ENCODE assay signal across 8 mouse cellular contexts in the genomic region with DNA sequence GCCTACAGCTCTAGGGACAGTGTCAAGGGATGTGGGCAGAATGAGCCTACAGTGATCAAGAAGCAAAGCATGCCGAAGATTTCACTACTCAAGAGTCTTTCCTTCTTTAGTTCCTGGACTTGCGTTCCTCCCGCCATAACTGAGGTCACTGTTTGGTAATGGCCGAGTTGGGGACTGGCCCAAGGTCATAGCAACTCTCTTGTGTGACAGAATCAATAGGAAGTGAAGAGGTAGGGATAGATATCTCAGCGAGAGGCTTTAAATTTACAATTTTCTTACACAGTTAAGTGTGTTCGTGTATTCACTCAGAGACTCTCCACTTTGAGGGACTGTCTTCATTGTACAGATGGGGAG. TPM values are rescaled to one million over a fixed set of nuclear protein-coding genes. Genes with fewer than 3 reads are reported as not detected.
A peak's percentile ranks its signal among the peaks of the same experiment; 100 is the strongest.
DNase-seq lines count a peak whose midpoint lies in the region; ATAC-seq and TF ChIP-seq lines count a peak whose summit lies in the region.

No protein-coding gene starts in this region.

- intact Hi-C loops in left cerebral cortex, postnatal 25 days (cut with DNase I): loop anchor here (2.0 kb wide), 1 partner anchor 66 kb away; a partner anchor contains a TSS

- TF ChIP-seq CTCF in intestine, postnatal 0 days (IDR thresholded peaks at IDR 0.05; ENCODE audit: low read depth): no peak

- no peak for DNase-seq in lung, postnatal 4 days
- DNase-seq in thymus, postnatal 14 days: no peak
- no peak for DNase-seq in cerebellum, adult 8-10 months
- no peak for DNase-seq in left cerebral cortex, postnatal 25 days (ENCODE audit: low spot score in 2 of 2)

- H3K9ac ChIP-seq in lung, embryonic 15.5 days: peak overlapping the region; percentile 65
- H3K9ac ChIP-seq in embryonic facial prominence, embryonic 13.5 days: peak overlapping the region; percentile 81
- H3K9ac ChIP-seq in intestine, postnatal 0 days (ENCODE audit: low read depth, low read length): peak overlapping the region; percentile 71
- peak overlapping the region; percentile 46 for H3K9ac ChIP-seq in neural tube, embryonic 14.5 days (replicated peaks; ENCODE audit: low read depth, low read length)

- peak overlapping the region; percentile 69 for H3K4me2 ChIP-seq in lung, embryonic 15.5 days
- peak overlapping the region; percentile 83 for H3K4me2 ChIP-seq in embryonic facial prominence, embryonic 13.5 days
- H3K4me2 ChIP-seq in intestine, postnatal 0 days (replicated peaks; ENCODE audit: low read depth): peak overlapping the region; percentile 81
- H3K4me2 ChIP-seq in neural tube, embryonic 14.5 days (ENCODE audit: low read depth, low read length): peak overlapping the region; percentile 75

- peaks cover 6% of the 10 kb centered on the region; the same call in 1 of the 2 replicates for H3K36me3 ChIP-seq in lung, embryonic 15.5 days
- H3K36me3 ChIP-seq in embryonic facial prominence, embryonic 13.5 days: peaks cover 8% of the 10 kb centered on the region
- H3K36me3 ChIP-seq in intestine, postnatal 0 days (ENCODE audit: control insufficient read depth, insufficient read depth): peaks cover 13% of the 10 kb centered on the region; the same call in 1 of the 2 replicates
- no peaks in the 10 kb centered on the region for H3K36me3 ChIP-seq in neural tube, embryonic 14.5 days (ENCODE audit: control insufficient read depth, insufficient read depth, low read length)

- whole genome bisulfite sequencing in lung, embryonic 15.5 days: 30% methylated on average over 6 of the region's 6 CpGs
- 46% methylated on average over 6 of the region's 6 CpGs for WGBS in embryonic facial prominence, embryonic 13.5 days
- 25% methylated on average over 6 of the region's 6 CpGs for WGBS in intestine, postnatal 0 days
- 46% methylated on average over 6 of the region's 6 CpGs for WGBS in neural tube, embryonic 14.5 days

- H3K27ac ChIP-seq in lung, embryonic 15.5 days: peak overlapping the region; percentile 88
- H3K27ac ChIP-seq in embryonic facial prominence, embryonic 13.5 days: peak overlapping the region; percentile 81
- H3K27ac ChIP-seq in intestine, postnatal 0 days (ENCODE audit: low read depth, low read length): peak overlapping the region; percentile 65
- peak overlapping the region; percentile 40; the same call in 1 of the 2 replicates for H3K27ac ChIP-seq in neural tube, embryonic 14.5 days (ENCODE audit: low read depth, low read length)

- peak overlapping the region; percentile 62 for H3K4me3 ChIP-seq in lung, embryonic 15.5 days
- peak overlapping the region; percentile 69 for H3K4me3 ChIP-seq in embryonic facial prominence, embryonic 13.5 days
- peak overlapping the region; percentile 63 for H3K4me3 ChIP-seq in intestine, postnatal 0 days (ENCODE audit: low read depth, low read length)
- peak overlapping the region; percentile 44 for H3K4me3 ChIP-seq in neural tube, embryonic 14.5 days (ENCODE audit: low read depth, low read length)

- no peaks in the 10 kb centered on the region for H3K27me3 ChIP-seq in lung, embryonic 15.5 days
- no peaks in the 10 kb centered on the region for H3K27me3 ChIP-seq in embryonic facial prominence, embryonic 13.5 days
- no peaks in the 10 kb centered on the region for H3K27me3 ChIP-seq in intestine, postnatal 0 days (replicated peaks; ENCODE audit: control insufficient read depth, insufficient read depth, low read length)
- H3K27me3 ChIP-seq in neural tube, embryonic 14.5 days (ENCODE audit: control insufficient read depth, insufficient read depth, low read length): no peaks in the 10 kb centered on the region

- ATAC-seq in lung, embryonic 15.5 days (ENCODE audit: borderline replicate concordance, extremely low read depth, low FRiP score, low TSS enrichment): no peak
- no peak for ATAC-seq in embryonic facial prominence, embryonic 13.5 days (ENCODE audit: insufficient number of reproducible peaks, insufficient read depth, low FRiP score, low TSS enrichment, low read depth)
- no peak for ATAC-seq in intestine, postnatal 0 days
- ATAC-seq in neural tube, embryonic 14.5 days (ENCODE audit: low read depth): no peak

- peaks cover 31% of the 10 kb centered on the region for H3K4me1 ChIP-seq in lung, embryonic 15.5 days
- H3K4me1 ChIP-seq in embryonic facial prominence, embryonic 13.5 days: peaks cover 22% of the 10 kb centered on the region
- H3K4me1 ChIP-seq in intestine, postnatal 0 days (replicated peaks; ENCODE audit: control insufficient read depth, insufficient read depth, low read length): 0 out of 2 replicates have a peak, but pooled peaks cover 9% of the 10 kb centered on the region
- peaks cover 23% of the 10 kb centered on the region for H3K4me1 ChIP-seq in neural tube, embryonic 14.5 days (ENCODE audit: control insufficient read depth, insufficient read depth, low read length)

- H3K9me3 ChIP-seq in lung, embryonic 15.5 days: no peaks in the 10 kb centered on the region
- no peaks in the 10 kb centered on the region for H3K9me3 ChIP-seq in embryonic facial prominence, embryonic 13.5 days
- no peaks in the 10 kb centered on the region for H3K9me3 ChIP-seq in intestine, postnatal 0 days (ENCODE audit: control insufficient read depth)
- no peaks in the 10 kb centered on the region for H3K9me3 ChIP-seq in neural tube, embryonic 14.5 days (ENCODE audit: control insufficient read depth, low read length)

RNA-seq across cellular contexts. Expression of a gene that starts 0.8 kb away (rescaled TPM):
- polyA plus RNA-seq in lung, embryonic 15.5 days (2015; fragmentation: Nextera tagmentation; extraction: Ambion mirVana): 148 and 149 TPM in 2 replicates
- 177 and 184 TPM in 2 replicates for polyA plus RNA-seq in embryonic facial prominence, embryonic 13.5 days (2015; fragmentation: Nextera tagmentation; extraction: Ambion mirVana)
- polyA plus RNA-seq in intestine, postnatal 0 days (2015; fragmentation: Nextera tagmentation; extraction: Ambion mirVana): 201 and 207 TPM in 2 replicates
- polyA plus RNA-seq in neural tube, embryonic 14.5 days (2014; fragmentation: Nextera tagmentation; extraction: Ambion mirVana): 66.6 and 81.4 TPM in 2 replicates
- 10 to 100 TPM; 31.2 to 32.1 TPM for total RNA-seq in left cerebral cortex, postnatal 25 days (2021)

RNA-seq across cellular contexts. Expression of a gene that starts 0.8 kb away (rescaled TPM):
- polyA plus RNA-seq in lung, embryonic 15.5 days (2015; fragmentation: Nextera tagmentation; extraction: Ambion mirVana): 117 and 126 TPM in 2 replicates
- 119 and 131 TPM in 2 replicates for polyA plus RNA-seq in embryonic facial prominence, embryonic 13.5 days (2015; fragmentation: Nextera tagmentation; extraction: Ambion mirVana)
- 122 and 133 TPM in 2 replicates for polyA plus RNA-seq in intestine, postnatal 0 days (2015; fragmentation: Nextera tagmentation; extraction: Ambion mirVana)
- 66.7 and 77.4 TPM in 2 replicates for polyA plus RNA-seq in neural tube, embryonic 14.5 days (2014; fragmentation: Nextera tagmentation; extraction: Ambion mirVana)
- total RNA-seq in left cerebral cortex, postnatal 25 days (2021): 10 to 100 TPM; 68.4 to 72.9 TPM

RNA-seq across cellular contexts. Expression of a gene that starts 30.9 kb away (rescaled TPM):
- 14.9 and 16.8 TPM in 2 replicates for polyA plus RNA-seq in lung, embryonic 15.5 days (2015; fragmentation: Nextera tagmentation; extraction: Ambion mirVana)
- polyA plus RNA-seq in embryonic facial prominence, embryonic 13.5 days (2015; fragmentation: Nextera tagmentation; extraction: Ambion mirVana): 5.3 and 6.7 TPM in 2 replicates
- polyA plus RNA-seq in intestine, postnatal 0 days (2015; fragmentation: Nextera tagmentation; extraction: Ambion mirVana): 14.7 and 16.9 TPM in 2 replicates
- polyA plus RNA-seq in neural tube, embryonic 14.5 days (2014; fragmentation: Nextera tagmentation; extraction: Ambion mirVana): 0.25 and 0.63 TPM in 2 replicates
- 1 to 10 TPM; 2.8 to 3.1 TPM for total RNA-seq in left cerebral cortex, postnatal 25 days (2021)

RNA-seq across cellular contexts. Expression of a gene that starts 57.7 kb away (rescaled TPM):
- 9.8 and 10.6 TPM in 2 replicates for polyA plus RNA-seq in lung, embryonic 15.5 days (2015; fragmentation: Nextera tagmentation; extraction: Ambion mirVana)
- 5.3 and 5.6 TPM in 2 replicates for polyA plus RNA-seq in embryonic facial prominence, embryonic 13.5 days (2015; fragmentation: Nextera tagmentation; extraction: Ambion mirVana)
- polyA plus RNA-seq in intestine, postnatal 0 days (2015; fragmentation: Nextera tagmentation; extraction: Ambion mirVana): 0.98 and 1.4 TPM in 2 replicates
- polyA plus RNA-seq in neural tube, embryonic 14.5 days (2014; fragmentation: Nextera tagmentation; extraction: Ambion mirVana): 8.0 and 8.9 TPM in 2 replicates
- 1 to 10 TPM; 3.2 to 3.3 TPM for total RNA-seq in left cerebral cortex, postnatal 25 days (2021)
